Mouse (Mus musculus) midbrain, embryonic 11.5 days (tissue): ENCODE results near the gene Rab35. TPM values are rescaled to one million over a fixed set of nuclear protein-coding genes. Genes with fewer than 3 reads are reported as not detected.

Experiments used
- ATAC-seq: fragments of 200-750 bp; cut with Nextera tagmentation; 2 replicates; pipeline ENCODE4 v1.8.0; 2017; ENCODE audit warnings: moderate TSS enrichment, moderate library complexity; ENCODE audit not compliant: low FRiP score
- DNase-seq: peaks from one replicate; pipeline ENCODE4 v3.0.0; 2015; ENCODE audit warnings: low spot score; ENCODE audit errors: missing footprints
- H3K27ac ChIP-seq: fragments of 300-500 bp; sonication (generic); 2 replicates; pipeline ENCODE4 v1.5.1; 2014; ENCODE audit warnings: low read depth, low read length
- H3K27me3 ChIP-seq: fragments of 300-500 bp; sonication (generic); 2 replicates; pipeline ENCODE4 v1.6.1; 2014; ENCODE audit warnings: mild to moderate bottlenecking, low read length, moderate library complexity, mixed read lengths; ENCODE audit not compliant: control insufficient read depth, insufficient read depth
- H3K36me3 ChIP-seq: fragments of 300-500 bp; sonication (generic); 2 replicates; pipeline ENCODE4 v1.6.1; 2014; ENCODE audit warnings: mild to moderate bottlenecking, low read length, moderate library complexity, mixed read lengths; ENCODE audit not compliant: control insufficient read depth, insufficient read depth
- H3K4me1 ChIP-seq: fragments of 300-500 bp; sonication (generic); 2 replicates; pipeline ENCODE4 v1.6.1; 2014; ENCODE audit warnings: low read length; ENCODE audit not compliant: control insufficient read depth, insufficient read depth
- H3K4me2 ChIP-seq: fragments of 300-500 bp; sonication (generic); 2 replicates; pipeline ENCODE4 v1.6.1; 2014; ENCODE audit warnings: mild to moderate bottlenecking, moderate library complexity
- H3K4me3 ChIP-seq: fragments of 300-500 bp; sonication (generic); 2 replicates; pipeline ENCODE4 v1.5.1; 2014; ENCODE audit warnings: low read depth, low read length
- H3K9ac ChIP-seq: fragments of 300-500 bp; sonication (generic); 2 replicates; pipeline ENCODE4 v1.6.1; 2014; ENCODE audit warnings: low read length
- H3K9me3 ChIP-seq: fragments of 300-500 bp; sonication (generic); 2 replicates; pipeline ENCODE4 v1.6.1; 2016; ENCODE audit warnings: low read length; ENCODE audit not compliant: control insufficient read depth
- WGBS: fragments of 180-500 bp; shearing (Covaris S2); extraction: QIAGEN DNeasy Blood & Tissue Kit; methylation state at CpG from one replicate; pipeline ENCODE4 v1.1.7; 2014; 5-methylcytosine and 5-hydroxymethylcytosine counted together
- polyA plus RNA-seq: library from polyadenylated mRNA; unstranded; fragments of >200 nt; fragmentation: Nextera tagmentation; extraction: Ambion mirVana; gene quantifications from 2 replicates; pipeline ENCODE4 v1.2.1, GENCODE M21; 2014

The Rab35 gene
- polyA plus RNA-seq, 1 experiment from 2014 or later, result 19.6 TPM

DNA sequence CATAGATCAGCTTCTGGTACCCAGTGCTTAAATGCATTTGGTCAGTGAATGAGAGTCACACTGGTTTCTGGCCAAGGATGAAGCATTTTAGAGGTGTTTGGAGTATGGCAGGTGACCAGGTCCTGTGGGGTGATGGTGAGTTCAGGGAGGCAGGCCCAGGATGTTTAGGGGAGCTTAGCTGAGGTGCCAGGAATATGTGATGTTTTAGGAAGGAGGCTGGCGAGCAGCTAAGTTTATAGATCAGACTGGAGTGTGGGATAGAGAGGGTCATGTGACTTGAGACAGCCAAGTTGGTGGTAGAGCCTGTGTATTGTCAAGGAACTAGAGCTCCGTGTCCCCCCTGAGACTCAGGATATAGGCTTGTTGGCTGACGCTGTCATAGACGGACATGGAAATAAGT is 1.4 kb downstream of the Rab35 start:
- H3K9me3 ChIP-seq, result no peaks in the 10 kb centered on the region
- peak; percentile 83 for DNase-seq
- peaks cover 18% of the 10 kb centered on the region for H3K4me1 ChIP-seq
- H3K36me3 ChIP-seq, result no peaks in the 10 kb centered on the region
- WGBS, result 69% methylated on average over 4 of the region's 4 CpGs
- peak overlapping the region; percentile 89 for H3K9ac ChIP-seq
- peak overlapping the region; percentile 70 for H3K4me2 ChIP-seq
- no peak for ATAC-seq
- peak overlapping the region; percentile 97 for H3K4me3 ChIP-seq
- no peaks in the 10 kb centered on the region for H3K27me3 ChIP-seq
- no peak overlapping the region for H3K27ac ChIP-seq

DNA sequence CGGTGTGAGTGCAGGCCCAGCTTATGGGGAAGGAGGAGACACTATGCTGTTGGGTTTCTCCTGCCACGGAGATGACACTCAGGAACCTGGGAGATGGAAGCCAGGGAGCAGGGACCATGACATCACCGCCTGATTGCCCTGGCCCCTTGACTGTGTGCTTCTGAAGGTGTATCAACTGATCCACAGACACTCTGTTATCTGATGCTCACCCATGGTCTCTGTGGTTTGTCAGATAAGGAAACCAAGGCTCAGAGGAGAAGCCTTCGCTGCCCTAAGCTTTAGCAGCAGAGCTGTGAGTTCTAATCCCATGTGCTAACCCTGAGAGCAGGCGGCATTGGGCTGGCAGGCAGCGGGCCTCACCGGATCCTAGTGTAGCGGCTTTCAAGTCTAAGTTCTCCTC is 2.3 kb downstream of the Rab35 start:
- Histone ChIP-seq H3K4me2 (no peak overlapping the region), H3K36me3 (peaks cover 4% of the 10 kb centered on the region), H3K9ac (no peak overlapping the region), H3K4me1 (peaks cover 18% of the 10 kb centered on the region), H3K27ac (no peak overlapping the region), H3K27me3 (no peaks in the 10 kb centered on the region), H3K4me3 (no peak overlapping the region), H3K9me3 (no peaks in the 10 kb centered on the region)
- 86% methylated on average over 8 of the region's 8 CpGs for WGBS
- peak; percentile 70 for DNase-seq
- no peak for ATAC-seq

DNA sequence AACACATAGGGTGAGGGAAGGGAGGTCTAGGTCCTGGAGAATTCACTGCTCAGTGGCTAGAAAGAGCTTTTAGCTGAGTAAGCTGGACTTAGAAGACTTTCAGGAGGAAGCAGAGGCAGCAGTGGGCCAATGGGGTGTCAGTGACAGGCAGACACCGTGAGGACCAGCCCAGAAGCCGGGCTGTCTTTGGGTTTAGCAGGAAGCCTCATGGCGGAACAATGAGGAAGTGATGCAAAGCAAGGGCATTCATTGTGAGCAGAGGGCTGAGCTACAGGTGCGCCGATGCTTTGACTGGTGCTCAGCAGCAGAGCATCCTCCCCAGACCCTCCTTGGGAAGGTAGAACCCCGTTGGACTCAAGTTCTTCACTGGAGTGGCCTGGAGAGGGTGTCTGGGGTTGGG is 3.8 kb downstream of the Rab35 start:
- ATAC-seq (no peak), DNase-seq (peak; percentile 76)
- Histone ChIP-seq H3K36me3 (peaks cover 6% of the 10 kb centered on the region), H3K9me3 (no peaks in the 10 kb centered on the region), H3K27me3 (no peaks in the 10 kb centered on the region), H3K27ac (no peak overlapping the region), H3K4me3 (no peak overlapping the region), H3K4me2 (no peak overlapping the region), H3K9ac (no peak overlapping the region), H3K4me1 (peaks cover 16% of the 10 kb centered on the region)
- WGBS, result 77% methylated on average over 6 of the region's 6 CpGs

DNA sequence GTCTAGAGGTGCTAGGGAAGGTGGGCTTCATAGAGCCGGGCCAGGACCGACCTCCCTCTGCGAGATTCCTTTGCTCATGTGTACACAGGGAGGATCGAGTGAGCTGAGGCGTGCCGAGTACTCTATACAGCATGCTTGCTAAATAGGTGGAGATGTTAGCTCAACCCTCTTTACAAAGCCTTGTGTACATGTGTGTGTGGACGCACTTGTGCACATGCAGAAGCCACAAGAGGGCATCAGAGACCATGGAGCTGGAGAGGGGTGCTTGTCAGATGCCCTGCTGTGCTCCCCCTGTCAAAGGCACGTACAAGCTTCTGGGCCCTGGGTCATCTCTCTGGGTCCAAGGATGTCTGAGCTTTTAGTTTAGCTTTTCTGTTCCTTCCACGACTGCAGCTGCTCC is 12.5 kb downstream of the Rab35 start:
- no peak overlapping the region for H3K27ac ChIP-seq
- no peaks in the 10 kb centered on the region for H3K27me3 ChIP-seq
- peaks cover 19% of the 10 kb centered on the region for H3K36me3 ChIP-seq
- no peak overlapping the region for H3K9ac ChIP-seq
- no peak for DNase-seq
- H3K4me2 ChIP-seq, result no peak overlapping the region
- H3K4me3 ChIP-seq, result no peak overlapping the region
- no peaks in the 10 kb centered on the region for H3K4me1 ChIP-seq
- 88% methylated on average over 9 of the region's 9 CpGs for whole genome bisulfite sequencing
- no peaks in the 10 kb centered on the region for H3K9me3 ChIP-seq
- no peak for ATAC-seq

DNA sequence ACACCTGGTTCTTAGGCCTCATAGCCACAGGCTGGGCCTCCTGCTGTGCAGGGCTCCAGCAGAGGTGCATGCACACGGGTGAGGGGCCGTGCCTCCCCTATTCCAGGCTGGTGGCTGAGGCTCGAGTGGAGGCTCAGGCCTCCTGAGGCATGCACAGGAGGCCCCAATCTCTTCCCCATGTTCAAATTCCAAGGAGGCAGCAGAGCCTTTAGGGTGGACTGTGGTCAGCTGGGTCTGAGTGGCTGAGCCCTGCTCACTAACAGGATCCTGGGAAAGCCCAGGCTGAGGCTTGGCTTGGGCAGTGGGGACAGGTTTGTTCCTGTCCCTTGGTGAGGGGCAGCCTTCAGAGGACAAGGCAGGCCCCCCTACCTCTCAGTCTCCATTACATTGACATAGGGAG is 17.2 kb downstream of the Rab35 start:
- no peak overlapping the region for H3K9ac ChIP-seq
- no peak for DNase-seq
- no peak overlapping the region for H3K4me2 ChIP-seq
- peaks cover 8% of the 10 kb centered on the region for H3K4me1 ChIP-seq
- ATAC-seq, result no peak
- H3K36me3 ChIP-seq, result peaks cover 10% of the 10 kb centered on the region; the same call in 1 of the 2 replicates
- no peak overlapping the region for H3K27ac ChIP-seq
- H3K27me3 ChIP-seq, result no peaks in the 10 kb centered on the region
- H3K4me3 ChIP-seq, result no peak overlapping the region
- 65% methylated on average over 3 of the region's 3 CpGs for WGBS
- no peaks in the 10 kb centered on the region for H3K9me3 ChIP-seq

DNA sequence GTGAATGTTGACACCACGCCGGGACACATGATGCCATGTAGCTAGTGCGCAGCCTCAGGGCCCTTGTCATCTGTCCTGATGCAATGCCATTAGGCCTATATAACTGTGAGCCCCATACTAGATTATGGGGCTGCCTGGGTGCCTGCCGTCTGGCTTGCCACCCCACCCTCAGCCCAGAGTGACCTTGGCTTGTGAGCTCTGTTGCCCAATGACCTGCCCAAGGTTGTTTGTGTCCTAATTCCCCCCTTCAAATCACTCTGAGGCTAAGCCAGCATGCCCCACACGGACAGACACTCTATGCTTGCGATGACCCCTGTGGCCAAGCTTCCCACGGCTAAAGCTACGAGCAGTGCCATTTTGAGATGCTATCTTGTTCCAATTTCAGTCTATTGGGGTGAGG is 18.0 kb downstream of the Rab35 start:
- WGBS, result 85% methylated on average over 8 of the region's 8 CpGs
- H3K4me3 ChIP-seq, result no peak overlapping the region
- H3K4me1 ChIP-seq, result peaks cover 8% of the 10 kb centered on the region
- no peak overlapping the region for H3K4me2 ChIP-seq
- DNase-seq (no peak), ATAC-seq (no peak)
- no peak overlapping the region for H3K9ac ChIP-seq
- no peaks in the 10 kb centered on the region for H3K9me3 ChIP-seq
- H3K27me3 ChIP-seq, result no peaks in the 10 kb centered on the region
- H3K36me3 ChIP-seq, result peaks cover 10% of the 10 kb centered on the region; the same call in 1 of the 2 replicates
- no peak overlapping the region for H3K27ac ChIP-seq

DNA sequence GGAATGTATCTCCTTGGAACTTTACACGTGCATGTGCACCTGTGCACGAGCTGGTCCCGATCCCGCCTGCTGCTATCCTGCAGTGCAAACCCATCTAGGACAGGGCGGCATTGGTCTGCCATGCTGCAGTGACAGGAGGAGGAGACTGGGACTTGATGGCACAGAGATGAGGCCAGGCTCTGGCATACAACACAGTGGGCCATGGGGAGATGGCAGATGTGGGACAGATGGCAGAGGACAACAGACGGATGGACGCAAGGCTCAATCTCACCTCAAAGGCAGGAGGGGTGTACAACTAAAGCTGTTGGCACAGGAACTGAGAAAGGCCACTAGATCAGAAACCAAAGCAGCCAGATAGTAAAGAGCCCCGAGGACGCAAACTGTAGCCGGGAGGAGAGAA is 19.2 kb downstream of the Rab35 start:
- H3K4me3 ChIP-seq, result no peak overlapping the region
- no peak overlapping the region for H3K4me2 ChIP-seq
- ATAC-seq (no peak), DNase-seq (no peak)
- H3K36me3 ChIP-seq, result peaks cover 4% of the 10 kb centered on the region; the same call in 1 of the 2 replicates
- no peaks in the 10 kb centered on the region for H3K9me3 ChIP-seq
- WGBS, result 92% methylated on average over 10 of the region's 10 CpGs
- H3K27ac ChIP-seq, result no peak overlapping the region
- H3K27me3 ChIP-seq, result no peaks in the 10 kb centered on the region
- H3K9ac ChIP-seq, result no peak overlapping the region
- peaks cover 8% of the 10 kb centered on the region for H3K4me1 ChIP-seq

DNA sequence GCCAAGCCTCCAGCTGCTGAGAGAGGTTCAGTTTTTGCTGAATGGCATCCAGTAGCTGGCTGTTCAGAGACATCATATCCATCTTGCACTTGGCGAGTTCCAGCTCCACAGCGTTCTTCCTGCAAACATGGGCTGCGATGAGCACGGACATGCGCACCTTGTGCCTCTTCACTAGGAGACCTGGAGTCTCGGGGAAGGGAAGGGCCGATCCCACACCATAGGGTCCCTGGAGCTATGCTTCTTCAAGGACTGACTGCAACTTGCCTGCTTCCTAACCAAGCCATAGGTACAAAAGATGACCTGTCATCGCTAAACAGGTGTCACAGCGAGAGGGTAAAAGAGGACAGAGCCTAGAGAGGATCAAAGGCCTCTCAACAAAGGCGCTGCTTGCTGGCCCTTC is 20.1 kb downstream of the Rab35 start:
- Histone ChIP-seq H3K27ac (no peak overlapping the region), H3K4me1 (peaks cover 8% of the 10 kb centered on the region), H3K36me3 (no peaks in the 10 kb centered on the region; the same call in 1 of the 2 replicates), H3K9ac (no peak overlapping the region; the same call in 1 of the 2 replicates), H3K9me3 (no peaks in the 10 kb centered on the region), H3K4me3 (no peak overlapping the region), H3K27me3 (no peaks in the 10 kb centered on the region), H3K4me2 (no peak overlapping the region)
- ATAC-seq (no peak), DNase-seq (no peak)
- 93% methylated on average over 10 of the region's 10 CpGs for WGBS

DNA sequence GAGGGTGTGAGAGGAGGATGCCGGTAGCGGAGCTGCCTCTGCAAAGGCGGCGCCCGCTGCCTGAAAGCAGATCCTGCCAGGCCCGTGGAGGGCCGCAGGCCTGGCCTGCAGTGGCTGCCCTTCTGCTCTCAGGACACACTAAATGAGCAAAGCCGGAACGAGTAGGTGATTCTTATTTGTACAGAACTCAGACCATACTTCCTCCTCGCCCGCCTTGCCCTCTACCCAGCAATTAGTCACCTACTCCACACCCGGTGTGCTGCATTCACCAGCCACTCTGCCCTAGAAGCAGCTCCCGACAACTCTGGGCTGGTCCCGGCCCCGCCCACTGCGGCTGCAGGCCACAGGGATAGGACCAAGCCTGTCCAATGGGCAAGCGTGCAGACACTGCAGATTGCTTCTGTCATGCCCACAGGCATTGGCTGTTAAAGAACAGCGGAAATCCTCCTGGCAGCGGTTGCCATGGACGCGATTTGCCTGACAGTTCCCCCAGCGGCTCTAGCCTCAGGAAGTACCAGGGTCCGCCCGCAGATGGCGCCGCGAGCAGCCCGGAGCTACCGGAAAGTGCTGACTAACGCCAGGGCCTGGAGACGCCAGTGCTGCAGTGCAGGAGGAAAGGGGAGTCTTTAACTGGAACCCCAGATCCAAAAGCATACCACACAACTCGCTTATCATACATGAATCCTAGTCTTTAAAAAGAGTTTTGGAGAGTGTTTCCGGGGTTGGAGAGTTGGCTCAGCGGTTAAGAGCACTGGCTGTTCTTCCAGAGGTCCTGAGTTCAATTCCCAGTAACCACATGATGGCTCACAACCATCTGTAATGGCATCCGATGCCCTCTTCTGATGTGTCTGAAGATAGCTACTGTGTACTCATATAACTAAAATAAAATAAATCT is 21.2 kb downstream of the Rab35 start:
- Histone ChIP-seq H3K27me3 (no peaks in the 10 kb centered on the region), H3K36me3 (no peaks in the 10 kb centered on the region), H3K9me3 (no peaks in the 10 kb centered on the region), H3K9ac (peak overlapping the region; percentile 64), H3K4me2 (peak overlapping the region; percentile 57), H3K4me3 (peak overlapping the region; percentile 37), H3K4me1 (peaks cover 8% of the 10 kb centered on the region), H3K27ac (no peak overlapping the region)
- ATAC-seq, result peak; percentile 100
- 5% methylated on average over 35 of the region's 35 CpGs for WGBS
- DNase-seq, result peak; percentile 100
